Comparison of ENCODE assay signal across 8 mouse cellular contexts in the genomic region with DNA sequence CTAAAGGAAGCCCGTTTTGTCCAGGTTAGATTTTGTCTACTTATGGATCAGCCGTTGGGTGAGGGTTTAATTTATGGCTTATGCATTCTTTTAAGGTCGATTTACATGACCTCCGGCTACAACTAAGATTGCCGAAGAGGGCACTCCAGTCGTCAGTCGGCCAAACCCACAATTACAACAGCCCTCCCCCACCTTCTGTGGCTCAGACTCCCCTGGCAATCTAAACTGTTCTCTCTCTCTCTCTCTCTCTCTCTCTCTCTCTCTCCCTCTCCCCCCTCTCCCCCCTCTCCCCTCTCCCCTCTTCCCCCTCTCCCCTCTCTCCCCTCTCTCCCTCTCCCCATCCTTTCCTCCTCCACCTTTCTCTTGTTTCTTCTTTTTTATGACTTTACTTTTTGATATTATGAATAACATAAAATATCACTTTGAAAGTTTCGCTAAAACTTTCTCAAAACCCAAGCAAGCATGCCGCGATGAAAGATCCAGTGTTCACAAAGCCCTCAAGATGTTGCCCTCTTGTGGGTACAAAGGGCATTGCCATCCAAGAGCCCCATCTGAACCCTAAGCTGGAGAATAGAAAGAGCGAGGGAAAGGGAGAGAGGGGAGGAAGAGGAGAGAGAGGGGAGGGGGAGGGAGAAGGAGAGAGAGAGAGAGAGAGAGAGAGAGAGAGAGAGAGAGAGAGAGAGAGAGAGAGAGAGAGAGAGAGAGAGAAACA. TPM values are rescaled to one million over a fixed set of nuclear protein-coding genes. Genes with fewer than 3 reads are reported as not detected.
A peak's percentile ranks its signal among the peaks of the same experiment; 100 is the strongest.
DNase-seq lines count a peak whose midpoint lies in the region; ATAC-seq and TF ChIP-seq lines count a peak whose summit lies in the region.

No protein-coding gene starts in this region.

- H3K9me3 ChIP-seq in embryonic facial prominence, embryonic 13.5 days: no peaks in the 10 kb centered on the region
- H3K9me3 ChIP-seq in heart, embryonic 10.5 days: no peaks in the 10 kb centered on the region
- no peaks in the 10 kb centered on the region for H3K9me3 ChIP-seq in kidney, embryonic 14.5 days (ENCODE audit: control insufficient read depth, low read length)
- H3K9me3 ChIP-seq in liver, embryonic 15.5 days (replicated peaks): no peaks in the 10 kb centered on the region
- no peaks in the 10 kb centered on the region for H3K9me3 ChIP-seq in neural tube, embryonic 13.5 days

- TF ChIP-seq CTCF in thymus, adult 2 months (IDR thresholded peaks at IDR 0.05; ENCODE audit: borderline replicate concordance, control insufficient read depth, extremely low read depth, insufficient read depth, low read length, poor library complexity): no peak

- peak overlapping the region; percentile 89 for H3K9ac ChIP-seq in embryonic facial prominence, embryonic 13.5 days
- H3K9ac ChIP-seq in kidney, embryonic 14.5 days (ENCODE audit: low read depth, low read length): peak overlapping the region; percentile 72; the same call in 1 of the 2 replicates
- peak overlapping the region; percentile 67 for H3K9ac ChIP-seq in liver, embryonic 15.5 days
- peak overlapping the region; percentile 88 for H3K9ac ChIP-seq in neural tube, embryonic 13.5 days

- H3K36me3 ChIP-seq in embryonic facial prominence, embryonic 13.5 days: no peaks in the 10 kb centered on the region
- no peaks in the 10 kb centered on the region for H3K36me3 ChIP-seq in heart, embryonic 10.5 days
- no peaks in the 10 kb centered on the region for H3K36me3 ChIP-seq in kidney, embryonic 14.5 days (ENCODE audit: control insufficient read depth, insufficient read depth, low read length)
- no peaks in the 10 kb centered on the region for H3K36me3 ChIP-seq in liver, embryonic 15.5 days (replicated peaks)
- H3K36me3 ChIP-seq in neural tube, embryonic 13.5 days: no peaks in the 10 kb centered on the region
- H3K36me3 ChIP-seq in thymus, adult 2 months (ENCODE audit: control insufficient read depth, insufficient read depth, low read length): no peaks in the 10 kb centered on the region

- H3K4me1 ChIP-seq in embryonic facial prominence, embryonic 13.5 days: peaks cover 43% of the 10 kb centered on the region
- H3K4me1 ChIP-seq in heart, embryonic 10.5 days: peaks cover 27% of the 10 kb centered on the region
- peaks cover 9% of the 10 kb centered on the region; the same call in 1 of the 2 replicates for H3K4me1 ChIP-seq in kidney, embryonic 14.5 days (ENCODE audit: control insufficient read depth, insufficient read depth, low read length)
- peaks cover 40% of the 10 kb centered on the region for H3K4me1 ChIP-seq in liver, embryonic 15.5 days (replicated peaks)
- H3K4me1 ChIP-seq in neural tube, embryonic 13.5 days (replicated peaks): peaks cover 54% of the 10 kb centered on the region
- H3K4me1 ChIP-seq in thymus, adult 2 months (replicated peaks; ENCODE audit: control insufficient read depth, insufficient read depth, low read length): peaks cover 5% of the 10 kb centered on the region

- peak overlapping the region; percentile 99 for H3K4me2 ChIP-seq in embryonic facial prominence, embryonic 13.5 days
- peak overlapping the region; percentile 94 for H3K4me2 ChIP-seq in kidney, embryonic 14.5 days (replicated peaks; ENCODE audit: low read depth, low read length)
- peak overlapping the region; percentile 96 for H3K4me2 ChIP-seq in liver, embryonic 15.5 days
- peak overlapping the region; percentile 100 for H3K4me2 ChIP-seq in neural tube, embryonic 13.5 days

- DNase-seq in B cell, adult 2 months: peak; percentile 59 to 69
- peak; percentile 46 to 51 for DNase-seq in adrenal gland, adult 18-20 months (ENCODE audit: low spot score in 2 of 2)
- peak; percentile 86 for DNase-seq in heart, embryonic 10.5 days (ENCODE audit: low spot score)
- DNase-seq in thymus, adult 2 months: peak; percentile 71

- peak overlapping the region; percentile 62 for H3K4me3 ChIP-seq in embryonic facial prominence, embryonic 13.5 days
- peak overlapping the region; percentile 65 for H3K4me3 ChIP-seq in heart, embryonic 10.5 days
- H3K4me3 ChIP-seq in kidney, embryonic 14.5 days (ENCODE audit: low read length): peak overlapping the region; percentile 53
- peak overlapping the region; percentile 65 for H3K4me3 ChIP-seq in liver, embryonic 15.5 days (replicated peaks)
- peak overlapping the region; percentile 67 for H3K4me3 ChIP-seq in neural tube, embryonic 13.5 days
- H3K4me3 ChIP-seq in thymus, adult 2 months (ENCODE audit: control insufficient read depth, insufficient read depth, low read length): no peak overlapping the region

- WGBS in embryonic facial prominence, embryonic 13.5 days: 2% methylated on average over 11 of the region's 11 CpGs
- 3% methylated on average over 11 of the region's 11 CpGs for WGBS in heart, embryonic 10.5 days
- under 1% methylated on average over 11 of the region's 11 CpGs for WGBS in kidney, embryonic 14.5 days
- under 1% methylated on average over 11 of the region's 11 CpGs for WGBS in liver, embryonic 15.5 days (ENCODE audit: insufficient replicate concordance)
- WGBS in neural tube, embryonic 13.5 days: 0% methylated on average over 11 of the region's 11 CpGs
- 3% methylated on average over 11 of the region's 11 CpGs for WGBS in thymus, adult 2 months

- ATAC-seq in embryonic facial prominence, embryonic 13.5 days (ENCODE audit: insufficient number of reproducible peaks, insufficient read depth, low FRiP score, low TSS enrichment, low read depth): 0 out of 2 replicates have a peak, but pooled peaks have one; percentile 35
- peak; percentile 17; the same call in 1 of the 2 replicates for ATAC-seq in kidney, embryonic 14.5 days (ENCODE audit: low FRiP score, low TSS enrichment)
- no peak; the same call in 1 of the 2 replicates for ATAC-seq in liver, embryonic 15.5 days (ENCODE audit: insufficient read depth)
- ATAC-seq in neural tube, embryonic 13.5 days (ENCODE audit: low read depth): peak; percentile 30; the same call in 1 of the 2 replicates

- peak overlapping the region; percentile 94 for H3K27ac ChIP-seq in embryonic facial prominence, embryonic 13.5 days
- H3K27ac ChIP-seq in heart, embryonic 10.5 days: peak overlapping the region; percentile 92
- H3K27ac ChIP-seq in kidney, embryonic 14.5 days (ENCODE audit: low read depth, low read length): no peak overlapping the region
- no peak overlapping the region for H3K27ac ChIP-seq in liver, embryonic 15.5 days (replicated peaks)
- H3K27ac ChIP-seq in neural tube, embryonic 13.5 days (replicated peaks): peak overlapping the region; percentile 90
- H3K27ac ChIP-seq in thymus, adult 2 months (ENCODE audit: control insufficient read depth, insufficient read depth, low read length): no peak overlapping the region

- H3K27me3 ChIP-seq in embryonic facial prominence, embryonic 13.5 days: peaks cover 69% of the 10 kb centered on the region
- peaks cover 36% of the 10 kb centered on the region for H3K27me3 ChIP-seq in heart, embryonic 10.5 days (ENCODE audit: insufficient read depth, poor library complexity, severe bottlenecking)
- H3K27me3 ChIP-seq in kidney, embryonic 14.5 days (ENCODE audit: control insufficient read depth, insufficient read depth, low read length): peaks cover 49% of the 10 kb centered on the region
- H3K27me3 ChIP-seq in liver, embryonic 15.5 days: peaks cover 87% of the 10 kb centered on the region
- peaks cover 58% of the 10 kb centered on the region for H3K27me3 ChIP-seq in neural tube, embryonic 13.5 days
- peaks cover 41% of the 10 kb centered on the region for H3K27me3 ChIP-seq in thymus, adult 2 months (ENCODE audit: control insufficient read depth, insufficient read depth, low read length)

- TF ChIP-seq POLR2A in thymus, adult 2 months (IDR thresholded peaks at IDR 0.05; ENCODE audit: control insufficient read depth, extremely low read depth, insufficient read depth, low read length, poor library complexity): no peak

RNA-seq across cellular contexts. Expression of a gene that starts 5.8 kb away (rescaled TPM):
- total RNA-seq in adrenal gland, adult 18-20 months (2021): 10 to 100 TPM; 11.1 to 23.8 TPM
- 67.4 and 87.4 TPM in 2 replicates for polyA plus RNA-seq in embryonic facial prominence, embryonic 13.5 days (2015; fragmentation: Nextera tagmentation; extraction: Ambion mirVana)
- 30.9 and 32.7 TPM in 2 replicates for polyA plus RNA-seq in heart, embryonic 10.5 days (2016; fragmentation: Nextera tagmentation; extraction: Ambion mirVana)
- 15.1 and 24.7 TPM in 2 replicates for polyA plus RNA-seq in kidney, embryonic 14.5 days (2014; fragmentation: Nextera tagmentation; extraction: Ambion mirVana)
- polyA plus RNA-seq in liver, embryonic 15.5 days (2015; fragmentation: Nextera tagmentation; extraction: Ambion mirVana): 84.4 and 95.6 TPM in 2 replicates
- 46.1 and 50.7 TPM in 2 replicates for polyA plus RNA-seq in neural tube, embryonic 13.5 days (2015; fragmentation: Nextera tagmentation; extraction: Ambion mirVana)
- 1.1 and 2.1 TPM in 2 replicates for polyA plus RNA-seq in thymus, adult 2 months (2012; rRNA removed)

RNA-seq across cellular contexts. Expression of a gene that starts 6.4 kb away (rescaled TPM):
- total RNA-seq in adrenal gland, adult 18-20 months (2021): 100 to 1,000 TPM in 1 of 2 experiments, 10 to 100 TPM in 1; 97.8 to 105 TPM
- 308 and 317 TPM in 2 replicates for polyA plus RNA-seq in embryonic facial prominence, embryonic 13.5 days (2015; fragmentation: Nextera tagmentation; extraction: Ambion mirVana)
- polyA plus RNA-seq in heart, embryonic 10.5 days (2016; fragmentation: Nextera tagmentation; extraction: Ambion mirVana): 208 and 252 TPM in 2 replicates
- polyA plus RNA-seq in kidney, embryonic 14.5 days (2014; fragmentation: Nextera tagmentation; extraction: Ambion mirVana): 300 and 310 TPM in 2 replicates
- polyA plus RNA-seq in liver, embryonic 15.5 days (2015; fragmentation: Nextera tagmentation; extraction: Ambion mirVana): 88.2 and 94.2 TPM in 2 replicates
- 324 and 338 TPM in 2 replicates for polyA plus RNA-seq in neural tube, embryonic 13.5 days (2015; fragmentation: Nextera tagmentation; extraction: Ambion mirVana)
- polyA plus RNA-seq in thymus, adult 2 months (2012; rRNA removed): 58.5 and 61.4 TPM in 2 replicates

RNA-seq across cellular contexts. Expression of a gene that starts 51.7 kb away (rescaled TPM):
- 1 to 10 TPM; 3.9 to 4.9 TPM for total RNA-seq in adrenal gland, adult 18-20 months (2021)
- 1.7 and 2.9 TPM in 2 replicates for polyA plus RNA-seq in embryonic facial prominence, embryonic 13.5 days (2015; fragmentation: Nextera tagmentation; extraction: Ambion mirVana)
- 0.55 and 0.85 TPM in 2 replicates for polyA plus RNA-seq in heart, embryonic 10.5 days (2016; fragmentation: Nextera tagmentation; extraction: Ambion mirVana)
- polyA plus RNA-seq in kidney, embryonic 14.5 days (2014; fragmentation: Nextera tagmentation; extraction: Ambion mirVana): 0.50 and 1.3 TPM in 2 replicates
- polyA plus RNA-seq in liver, embryonic 15.5 days (2015; fragmentation: Nextera tagmentation; extraction: Ambion mirVana): 0.58 and 0.75 TPM in 2 replicates
- 1.5 TPM in 2 replicates for polyA plus RNA-seq in neural tube, embryonic 13.5 days (2015; fragmentation: Nextera tagmentation; extraction: Ambion mirVana)
- polyA plus RNA-seq in thymus, adult 2 months (2012; rRNA removed): 1.1 and 1.5 TPM in 2 replicates

Comparison
In these comparisons a context has a peak if more than half of its experiments do, and no peak if none do; other contexts are left out.
1. H3K27ac ChIP-seq: peak in embryonic facial prominence, embryonic 13.5 days (single experiment), heart, embryonic 10.5 days (single experiment) and neural tube, embryonic 13.5 days (single experiment); none in kidney, embryonic 14.5 days (single experiment), liver, embryonic 15.5 days (single experiment) and thymus, adult 2 months (single experiment).
2. Peak in every context shown above with its lines, with median percentiles within 50 percentile points of each other: DNase-seq, H3K4me2 ChIP-seq and H3K9ac ChIP-seq.